Mouse (Mus musculus) cerebellum, adult 9-11 months (tissue): ENCODE results near the gene Pknox2.
A peak's percentile ranks its signal among the peaks of the same experiment; 100 is the strongest.

Source experiments
- DNase-seq: peaks from one replicate; pipeline ENCODE4 v3.0.0; 2022

Gene Pknox2

DNA sequence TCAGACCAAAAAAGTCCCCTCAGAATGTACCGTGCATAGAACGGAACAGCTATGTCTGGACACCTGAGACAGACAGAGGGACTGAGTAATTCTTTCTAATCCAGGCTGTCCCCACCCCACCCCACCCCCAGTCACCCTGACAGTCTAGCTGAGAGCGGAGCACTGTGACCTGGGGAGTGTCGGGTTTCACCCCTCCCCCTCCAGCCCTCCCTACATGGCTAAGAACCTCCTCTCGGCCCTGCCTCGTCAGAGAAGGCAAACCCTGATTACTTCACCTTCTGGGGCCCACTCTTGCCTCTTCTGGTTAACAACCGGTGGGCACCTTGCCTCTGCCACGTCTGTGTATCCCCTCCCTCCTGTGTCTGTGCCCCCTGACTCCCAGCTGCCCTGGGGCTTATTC is 7.7 kb downstream of the Pknox2 start:
- no peak for DNase-seq

DNA sequence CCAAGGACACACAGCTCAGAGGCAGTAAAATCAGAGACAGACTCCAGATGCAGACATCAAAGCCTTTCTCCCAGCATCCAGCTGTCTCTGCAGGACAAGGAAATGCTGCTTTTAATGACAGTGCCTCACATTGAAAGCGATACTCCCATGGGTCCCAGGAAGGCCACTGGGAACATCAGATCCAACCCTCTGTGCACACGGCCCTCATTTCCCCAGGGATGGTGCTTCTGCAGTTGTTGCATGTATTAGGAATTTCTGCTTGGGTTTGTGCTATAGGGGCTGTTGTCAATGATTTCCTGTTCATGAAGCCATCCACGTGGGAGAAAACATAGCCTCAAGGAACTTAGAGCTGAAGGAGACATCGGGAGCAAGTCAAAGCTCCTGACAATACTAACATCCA is 8.3 kb downstream of the Pknox2 start:
- no peak for DNase-seq

DNA sequence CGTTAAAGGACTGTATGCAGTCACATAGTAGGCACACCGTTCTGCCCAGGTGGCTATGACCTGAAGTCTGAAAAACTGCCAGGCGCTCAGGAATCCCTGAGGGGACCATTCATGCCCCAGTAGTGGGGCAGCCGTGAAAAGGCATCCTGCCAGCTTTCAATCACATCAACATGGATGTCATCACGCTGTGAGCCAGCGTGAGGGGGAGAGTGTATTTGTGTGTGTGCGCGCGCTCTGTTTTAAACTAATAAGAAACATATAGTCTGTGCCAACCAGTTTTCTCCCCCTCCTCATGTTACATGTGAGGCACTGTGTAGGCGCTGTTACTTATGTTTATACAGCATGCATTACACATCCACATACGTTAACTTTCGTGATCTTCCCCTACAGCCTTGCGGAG is 10.9 kb downstream of the Pknox2 start:
- no peak for DNase-seq

DNA sequence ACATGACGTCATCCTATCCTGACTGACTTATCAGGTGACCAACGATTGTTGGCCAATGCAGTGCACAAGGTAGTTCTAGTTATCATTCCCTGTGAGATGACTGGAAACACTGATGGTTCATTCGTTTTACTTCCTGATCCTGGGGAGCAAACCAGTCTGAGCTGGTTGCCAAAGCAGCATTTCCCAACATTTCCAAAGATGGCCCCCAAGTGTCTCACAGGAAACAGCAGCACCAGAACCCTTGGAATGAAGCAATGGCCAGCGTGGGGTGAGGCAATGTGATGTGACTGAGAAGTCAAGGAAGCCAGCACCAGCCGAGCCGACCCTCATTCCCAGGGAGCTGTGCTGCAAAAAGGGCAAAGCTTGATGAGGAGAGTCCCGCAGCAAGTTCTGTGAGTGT is 13.7 kb downstream of the Pknox2 start:
- DNase-seq, result no peak

DNA sequence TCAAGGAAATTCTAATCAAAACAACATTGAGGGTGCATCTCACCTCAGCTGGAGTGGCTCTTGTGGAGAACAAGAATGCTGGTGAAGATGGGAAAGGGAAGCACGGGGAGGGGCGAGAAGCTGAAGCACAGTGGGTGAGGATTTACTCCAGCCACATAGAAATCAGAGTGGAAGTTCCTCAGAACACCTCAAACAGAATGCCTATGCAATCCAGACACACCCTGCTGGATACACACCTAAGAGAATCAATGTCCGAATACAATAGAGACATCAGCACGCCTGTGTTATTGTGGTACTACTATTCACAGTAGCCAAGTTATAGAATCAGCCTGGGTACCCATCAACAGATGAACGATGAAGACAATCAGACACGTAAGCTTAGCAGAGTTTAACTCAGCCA is 18.2 kb downstream of the Pknox2 start:
- DNase-seq, result no peak

DNA sequence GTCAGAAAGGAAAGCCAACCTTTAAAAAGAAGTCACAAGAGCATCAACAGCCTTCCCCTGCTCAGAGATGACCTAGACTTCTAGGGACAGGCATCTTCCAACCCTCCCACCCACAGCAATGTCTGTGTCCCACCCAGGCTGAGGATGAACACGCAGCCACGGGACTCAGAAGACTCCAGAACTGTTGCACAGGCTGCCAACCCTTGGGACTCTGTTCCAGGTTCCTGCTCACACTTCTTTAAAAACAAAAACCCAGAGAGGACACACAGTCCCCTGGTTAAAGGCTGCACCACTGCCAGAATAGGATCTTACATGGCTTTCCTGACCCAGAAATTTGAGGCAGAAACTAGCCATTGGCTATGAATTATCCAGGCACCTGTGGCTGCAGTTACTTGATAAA is 21.0 kb downstream of the Pknox2 start:
- DNase-seq, result peak; percentile 24

DNA sequence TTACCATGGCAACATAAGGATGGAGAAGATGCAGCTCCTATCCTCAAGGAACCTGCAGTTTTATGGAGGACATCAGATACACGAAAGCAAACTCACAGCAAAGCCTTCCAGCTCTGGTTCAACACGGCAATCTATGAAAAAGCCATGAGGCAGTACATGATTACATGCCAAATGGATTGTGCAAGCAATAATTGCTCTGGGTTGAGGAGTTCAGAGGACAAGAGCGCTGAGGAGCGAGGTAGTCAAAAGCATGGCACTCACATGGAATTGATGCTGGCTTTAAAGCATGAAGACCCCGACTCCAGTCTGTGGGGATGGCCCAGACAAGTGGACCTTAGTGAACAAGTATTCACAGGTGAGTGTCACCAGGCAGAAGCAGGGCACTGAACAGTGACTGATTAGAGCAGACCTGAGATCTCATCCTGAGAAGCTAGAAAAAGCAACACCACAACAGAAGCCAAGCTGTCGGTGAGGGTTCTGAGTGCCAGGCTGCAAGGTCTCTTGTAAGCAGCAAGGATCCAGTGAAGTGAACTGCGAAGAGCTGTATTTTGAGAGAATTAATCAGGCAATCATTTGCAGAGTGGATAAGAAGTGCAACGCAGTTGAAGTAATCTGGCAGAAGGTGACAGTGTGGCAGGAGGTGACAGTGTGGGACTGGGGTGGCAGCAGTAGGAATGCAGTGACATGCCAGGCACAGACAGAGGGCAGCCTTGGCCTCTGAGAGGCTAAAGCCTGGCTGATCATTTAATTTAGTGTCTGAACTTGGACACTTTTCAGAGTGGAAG is 22.3 kb downstream of the Pknox2 start:
- peak; percentile 72 for DNase-seq

DNA sequence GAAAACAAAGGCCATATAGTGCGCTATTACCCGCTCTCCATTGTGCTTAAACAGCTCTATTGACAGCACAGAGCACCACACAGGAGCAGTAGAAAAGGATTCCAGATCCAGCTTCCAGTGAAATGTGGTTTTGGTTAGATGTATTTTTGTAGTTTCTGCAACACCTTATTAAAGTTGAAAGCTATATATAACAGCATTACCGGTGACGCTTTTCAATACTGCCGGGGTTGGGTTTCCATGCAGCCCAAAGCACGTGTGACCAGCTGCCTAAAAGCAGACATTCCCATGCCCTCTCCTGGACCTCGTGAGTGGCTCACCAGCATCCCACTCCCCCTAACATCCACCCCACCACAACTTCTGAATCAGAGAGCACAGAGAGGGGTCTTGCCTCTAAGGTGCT is 23.8 kb downstream of the Pknox2 start:
- DNase-seq, result no peak

DNA sequence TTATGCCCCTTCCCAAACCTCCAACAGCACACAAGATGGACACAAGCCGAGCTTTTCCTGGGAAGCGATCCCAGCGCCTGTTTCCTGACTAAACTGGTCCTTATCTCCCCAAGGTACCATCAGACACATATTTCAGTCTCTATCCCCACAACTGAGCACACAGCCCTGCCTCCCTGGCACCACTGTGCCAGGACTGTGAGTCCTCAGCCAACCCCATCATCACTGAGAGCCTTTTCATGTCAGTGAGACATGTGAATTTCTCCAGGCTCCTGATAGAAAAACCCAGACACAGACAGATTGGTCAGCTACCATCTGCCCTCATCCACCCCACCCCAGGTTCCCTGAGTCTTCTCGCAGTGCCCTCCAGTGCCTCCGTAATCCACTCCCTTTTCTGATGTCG is 24.2 kb downstream of the Pknox2 start:
- peak; percentile 68 for DNase-seq

DNA sequence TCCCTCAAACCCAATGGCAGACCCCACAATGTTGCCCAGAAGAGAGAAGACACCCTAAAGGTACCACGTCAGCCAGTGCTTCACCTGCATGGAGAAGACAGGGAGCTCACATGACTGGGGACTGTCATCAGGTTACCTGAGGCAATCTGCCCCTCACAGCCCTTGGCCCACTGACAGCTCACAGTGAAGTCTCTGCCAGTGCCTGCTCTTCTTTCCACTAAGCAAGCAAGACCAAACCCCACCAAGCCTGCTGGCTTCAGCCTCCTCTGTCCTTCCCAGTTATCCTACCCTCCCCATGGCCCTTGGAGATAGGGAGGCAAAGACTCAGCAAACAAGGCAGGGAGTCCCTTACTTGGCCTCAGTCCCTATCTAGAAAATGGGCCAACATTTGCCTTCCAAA is 24.8 kb downstream of the Pknox2 start:
- DNase-seq, result peak; percentile 73

DNA sequence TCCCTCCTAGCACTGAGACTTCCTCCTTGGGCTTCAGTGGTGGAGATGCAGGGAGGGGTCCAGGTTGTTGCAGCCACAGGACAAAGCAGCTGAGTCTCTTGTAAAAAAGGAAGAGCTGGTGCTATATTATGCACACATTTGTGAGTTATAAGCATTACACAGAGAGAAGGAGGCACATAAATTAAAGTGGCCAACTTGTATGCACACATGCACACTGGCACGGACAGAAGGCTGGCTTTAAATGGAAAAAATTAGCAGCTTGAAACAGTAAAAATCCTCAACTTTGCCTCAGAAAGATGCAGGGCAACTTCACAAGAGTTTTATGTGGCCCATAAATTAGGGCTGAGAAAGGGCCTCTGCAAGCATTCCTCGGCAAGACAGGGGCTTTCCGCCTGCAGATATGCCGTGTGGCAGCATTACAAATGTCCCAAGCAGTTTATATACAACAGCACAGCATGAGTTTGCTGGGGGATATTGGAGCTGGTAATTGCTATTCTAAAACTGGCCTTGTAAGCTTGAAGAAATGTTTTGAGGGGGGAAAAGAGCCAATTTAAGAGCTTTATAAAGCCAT is 25.4 kb downstream of the Pknox2 start:
- DNase-seq, result no peak

DNA sequence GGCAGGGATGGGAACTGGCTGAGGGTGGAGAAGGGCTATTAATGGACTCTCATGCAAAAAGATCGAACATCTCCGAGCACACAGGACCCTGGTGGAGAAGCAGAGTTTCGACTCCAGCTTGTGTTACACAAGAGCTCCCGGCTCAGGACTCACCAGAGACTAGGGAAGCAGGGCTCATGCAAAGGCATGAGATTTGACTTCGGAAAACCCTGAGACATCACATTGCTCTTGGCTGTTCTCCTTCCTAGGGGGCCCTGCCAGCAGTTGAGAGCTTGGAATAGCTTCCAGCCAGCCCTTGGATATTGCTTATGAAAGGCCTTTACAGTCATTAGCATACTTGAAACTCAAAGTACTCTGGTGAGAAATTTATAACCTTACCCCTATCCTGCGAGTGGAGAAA is 26.4 kb downstream of the Pknox2 start:
- DNase-seq, result peak; percentile 42

DNA sequence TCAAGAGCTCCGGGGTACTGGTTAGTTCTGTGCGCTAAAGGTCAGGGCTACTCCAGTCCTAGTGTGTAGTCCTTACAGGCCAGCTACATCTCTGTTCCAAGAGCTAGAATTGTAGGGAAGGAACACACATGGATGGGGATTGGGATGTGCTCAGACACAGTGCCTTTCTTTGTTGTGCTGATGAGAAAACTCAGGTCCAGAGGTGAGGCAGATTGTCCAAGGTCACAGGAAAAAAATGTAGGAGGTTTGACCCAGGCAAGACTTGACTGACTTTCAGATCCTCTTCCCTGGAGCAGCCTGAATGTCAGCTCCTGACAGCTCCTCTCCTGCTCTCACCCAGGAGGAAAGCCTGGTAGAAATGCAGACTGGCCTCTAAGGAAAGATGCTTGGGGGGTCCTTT is 29.7 kb downstream of the Pknox2 start:
- DNase-seq, result no peak

DNA sequence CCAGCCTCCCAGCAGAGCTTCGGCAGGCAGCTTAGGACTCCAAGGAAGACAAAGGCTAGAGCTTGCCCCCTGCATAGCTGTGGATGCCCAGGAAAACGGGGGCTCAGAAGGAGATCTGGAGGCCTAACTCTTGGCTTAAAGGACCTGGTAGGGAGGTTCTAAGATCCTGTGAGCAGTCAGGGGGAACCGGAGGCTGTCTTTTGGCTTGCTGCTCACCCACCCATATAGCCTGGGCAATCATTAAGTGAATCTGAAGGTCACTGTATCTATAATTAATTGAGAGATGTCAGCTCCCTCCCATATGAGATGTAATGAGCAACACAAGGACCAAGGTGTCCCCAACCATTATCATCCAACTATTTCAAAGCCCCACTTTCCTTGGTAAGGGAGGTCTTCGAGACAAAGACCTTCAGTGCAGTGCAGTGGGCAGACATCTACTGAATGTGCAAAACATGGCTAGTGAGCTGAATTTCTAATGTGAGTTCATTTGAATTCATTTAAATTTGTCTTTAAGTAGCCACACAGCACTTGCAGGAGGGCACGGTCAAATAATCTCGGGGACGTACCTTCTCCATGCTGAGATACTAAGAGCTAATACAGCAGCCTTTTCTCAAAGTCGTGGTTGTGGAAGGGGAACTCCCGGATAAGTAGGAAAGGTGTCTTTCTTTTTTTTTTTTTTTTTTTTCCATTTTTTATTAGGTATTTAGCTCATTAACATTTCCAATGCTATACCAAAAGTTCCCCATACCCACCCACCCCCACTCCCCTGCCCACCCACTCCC is 30.4 kb downstream of the Pknox2 start:
- DNase-seq, result no peak

DNA sequence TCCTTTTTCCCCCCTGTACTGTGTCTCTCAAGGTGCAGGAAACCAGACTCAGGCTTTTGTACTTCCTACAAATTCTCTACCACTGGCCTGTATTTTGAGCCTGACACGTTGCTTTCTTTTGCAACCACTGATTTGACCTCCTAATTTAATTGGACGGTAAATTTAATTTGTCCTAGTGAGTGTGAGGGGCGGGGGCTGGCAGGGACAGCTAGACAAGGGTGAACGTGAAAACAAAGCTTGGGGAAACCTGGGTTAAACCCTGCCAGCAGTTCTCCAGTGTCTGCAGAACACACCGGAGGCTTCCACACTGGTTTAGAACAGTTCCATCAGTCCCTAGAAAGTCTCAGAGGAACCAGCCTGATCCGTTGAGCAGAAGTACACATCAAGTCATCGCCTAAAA is 31.4 kb downstream of the Pknox2 start:
- no peak for DNase-seq

DNA sequence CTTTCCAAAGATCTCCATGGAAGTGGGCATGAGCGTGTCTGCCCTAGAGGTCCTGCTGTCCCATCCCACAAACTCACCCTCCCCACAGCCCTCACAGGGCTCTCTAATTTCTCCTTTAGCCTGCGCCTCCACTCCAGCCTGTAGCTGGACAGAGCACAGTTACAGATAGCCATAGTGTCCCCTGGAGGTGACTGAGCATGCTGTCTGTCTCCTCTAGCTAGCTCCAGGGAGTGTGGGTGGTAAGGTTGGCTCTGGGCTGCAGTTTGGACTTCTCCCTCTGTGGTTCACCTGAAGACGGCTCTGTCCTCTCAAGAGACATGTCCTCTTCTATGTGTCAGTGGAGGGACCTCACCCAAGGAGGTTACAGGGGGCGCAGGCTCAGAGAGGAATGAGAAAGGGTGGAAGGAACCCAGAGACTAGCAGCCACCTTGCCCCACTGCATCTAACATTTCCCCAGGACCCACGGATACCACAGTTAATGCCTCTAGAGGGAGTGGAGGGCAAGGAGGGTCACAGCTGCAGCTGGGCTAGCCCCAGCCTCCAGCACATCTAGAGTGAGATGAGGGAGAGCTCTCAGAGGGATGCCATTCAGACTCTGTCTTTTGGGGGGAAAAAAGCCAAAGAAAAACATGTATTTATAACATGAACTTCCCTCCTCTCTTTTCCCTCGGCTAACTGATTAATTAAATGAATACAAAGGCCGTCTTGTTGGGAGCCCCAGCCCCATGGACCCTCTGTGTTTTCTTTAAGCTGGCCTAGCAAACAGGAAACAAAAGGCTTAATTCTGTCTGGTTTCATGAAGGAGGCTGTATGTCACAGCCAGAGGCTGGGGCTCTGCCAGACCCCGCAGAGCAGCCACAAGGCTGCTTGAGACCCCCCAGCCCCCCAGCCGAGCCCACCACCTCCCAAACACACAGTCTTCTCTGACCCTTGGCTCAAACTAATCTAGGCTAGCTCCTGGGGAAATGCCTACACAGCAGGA is 32.6 kb downstream of the Pknox2 start:
- no peak for DNase-seq

DNA sequence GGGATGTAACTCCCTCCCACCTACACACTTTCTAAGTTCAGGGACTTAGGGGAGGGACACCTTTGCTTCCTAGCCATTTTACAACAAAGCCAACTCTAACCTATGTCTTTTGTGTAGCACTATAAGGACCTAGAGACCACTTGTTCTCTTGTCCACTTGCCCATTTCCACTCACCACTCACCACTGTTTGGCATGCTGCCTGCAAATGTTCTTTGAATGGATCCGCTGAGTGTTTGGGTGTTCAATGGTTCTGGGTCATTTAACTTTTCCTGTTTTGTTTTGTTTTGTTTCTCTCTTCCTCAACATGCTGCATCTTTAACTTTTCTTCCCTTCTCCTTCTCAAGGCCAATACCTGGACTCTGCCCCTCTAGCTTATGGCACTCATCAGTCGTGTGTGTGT is 39.7 kb downstream of the Pknox2 start:
- DNase-seq, result no peak

DNA sequence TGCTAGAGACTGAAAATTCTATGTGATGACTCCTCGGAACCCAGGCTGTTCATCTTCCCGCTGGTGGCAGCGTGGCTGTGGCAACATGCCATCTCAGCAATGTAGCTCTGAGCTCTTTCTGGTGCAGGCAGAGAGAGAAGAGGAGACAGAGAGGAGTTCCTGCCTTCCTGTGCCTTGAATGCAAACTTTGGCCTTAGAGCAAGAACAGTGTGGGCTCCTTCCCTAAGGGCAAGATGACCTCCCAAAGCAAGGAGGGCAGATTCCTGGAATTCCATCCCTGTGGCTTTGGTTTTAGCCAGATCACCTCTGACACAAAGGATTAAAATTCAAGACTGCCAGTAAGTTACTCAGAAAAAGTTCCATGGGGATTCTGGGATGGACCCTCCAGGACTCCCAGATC is 40.4 kb downstream of the Pknox2 start:
- DNase-seq, result peak; percentile 45

DNA sequence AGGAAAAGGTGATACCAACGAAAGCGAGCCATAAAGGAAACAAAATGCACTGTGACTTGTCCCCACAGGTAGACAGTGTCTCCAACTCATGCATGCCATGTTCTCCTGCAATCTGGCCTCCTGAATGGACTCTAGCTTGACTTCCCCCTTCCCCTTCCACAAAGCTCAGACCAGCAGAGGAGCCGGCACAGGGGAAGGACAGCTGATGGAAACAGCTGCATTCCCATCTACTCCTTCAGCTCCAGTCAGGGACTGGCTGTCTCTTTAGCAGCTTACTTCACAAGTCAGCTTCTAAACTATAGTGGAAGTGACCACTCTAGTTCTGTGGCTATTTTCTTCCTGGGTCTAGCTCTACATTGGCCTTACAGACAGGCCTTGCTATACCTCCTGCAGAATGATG is 43.0 kb downstream of the Pknox2 start:
- no peak for DNase-seq

DNA sequence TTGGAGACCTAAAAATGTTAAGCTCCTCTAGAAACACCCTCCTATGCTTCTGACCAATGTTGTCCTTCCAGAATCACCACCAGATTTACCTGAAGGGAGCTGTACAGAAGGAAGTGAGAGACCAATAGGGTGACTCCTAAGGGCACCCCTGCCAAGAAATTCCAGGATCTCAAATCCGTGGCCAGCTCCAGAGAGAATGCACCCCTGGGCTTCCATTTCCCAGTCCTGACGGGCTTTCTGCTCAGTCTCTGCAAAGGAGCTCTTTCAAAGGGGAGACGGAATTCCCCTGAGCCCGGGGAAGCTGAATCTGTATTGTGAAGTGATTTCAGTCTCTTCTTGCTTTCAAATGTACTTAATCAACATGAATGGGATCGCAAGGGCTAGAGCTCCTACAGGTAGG is 43.4 kb downstream of the Pknox2 start:
- no peak for DNase-seq

DNA sequence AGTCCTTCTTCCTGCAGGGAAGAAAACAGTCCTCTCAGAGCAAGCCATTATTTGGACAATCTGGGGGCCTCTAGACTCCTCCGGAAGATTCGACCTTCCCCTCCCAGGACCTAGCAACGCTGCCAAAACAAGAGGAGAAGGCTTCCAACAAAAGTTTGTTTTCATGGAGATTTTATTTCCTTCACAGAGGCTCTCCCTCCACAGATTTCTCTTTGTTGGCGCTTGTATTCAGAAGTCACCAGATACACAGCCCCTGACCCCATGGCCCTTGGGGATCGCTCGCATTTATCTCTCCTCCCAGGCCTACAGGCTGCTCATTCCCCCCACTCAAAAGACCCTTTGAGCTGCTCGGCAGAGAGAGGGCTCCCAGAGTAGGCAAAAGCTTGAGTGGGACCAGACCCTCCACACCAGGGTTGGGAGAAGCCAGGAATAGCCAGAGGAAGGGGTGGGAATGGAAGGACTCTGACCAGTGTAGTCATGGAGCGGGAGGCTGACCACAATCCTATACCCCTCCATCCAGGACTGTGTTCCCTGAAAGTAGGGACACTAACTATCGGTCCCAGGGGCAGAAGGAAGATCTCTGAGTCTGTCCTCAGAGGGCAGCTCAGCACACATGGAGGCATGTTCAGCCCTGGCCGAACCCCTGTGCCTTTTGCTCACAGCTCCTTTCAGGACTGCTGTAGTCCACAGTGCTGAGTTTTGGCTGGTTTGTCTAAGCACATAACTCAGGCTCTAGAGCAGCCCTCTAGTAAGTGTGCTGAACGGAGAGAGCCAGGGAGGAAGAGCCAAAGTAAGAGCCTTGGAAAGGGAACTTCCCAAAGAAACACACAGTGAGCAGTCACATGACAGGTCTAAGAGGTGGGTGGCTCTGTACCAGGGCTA is 45.9 kb downstream of the Pknox2 start:
- no peak for DNase-seq

DNA sequence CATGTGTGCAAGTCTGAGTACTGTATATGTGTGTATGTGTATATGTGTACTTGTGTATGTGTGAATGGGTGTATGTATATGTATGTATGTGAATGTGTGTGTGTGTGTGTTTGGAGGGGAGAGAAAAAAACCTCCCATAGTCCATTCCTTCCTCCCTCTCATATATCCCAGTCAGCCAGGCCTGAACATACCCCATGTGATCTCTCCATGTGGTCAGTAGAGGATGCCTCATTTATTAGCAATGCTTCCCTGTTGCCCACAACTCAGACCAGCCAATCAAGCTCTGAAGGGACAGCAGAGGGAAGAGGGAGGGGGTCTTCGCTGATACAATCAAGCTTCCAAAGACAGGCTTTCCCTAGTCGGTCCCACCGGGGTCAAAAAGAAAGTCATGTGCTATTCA is 47.6 kb downstream of the Pknox2 start:
- no peak for DNase-seq
